Mouse (Mus musculus) kidney, postnatal 0 days (tissue): ENCODE measurements around the gene Nox4. TPM values are rescaled to one million over a fixed set of nuclear protein-coding genes. Genes with fewer than 3 reads are reported as not detected.
"Not testable (repeated sequence)": the region's sequence is repeated elsewhere in the genome, so short reads cannot be mapped to it uniquely, and the experiment has no call there.

ENCODE experiments used
- ATAC-seq: fragments of 200-750 bp; cut with Nextera tagmentation; replicated peaks from 2 replicates; pipeline ENCODE4 v1.8.0; 2017; ENCODE audit warnings: low read depth, moderate number of reproducible peaks, moderate TSS enrichment, moderate library complexity; ENCODE audit not compliant: low FRiP score
- DNase-seq: peaks from one replicate; pipeline ENCODE4 v3.0.0-alpha.2; 2016; ENCODE audit warnings: low spot score
- H3K27ac ChIP-seq: fragments of 300-500 bp; sonication (generic); 2 replicates; pipeline ENCODE4 v1.5.1; 2014; ENCODE audit warnings: mild to moderate bottlenecking
- H3K27me3 ChIP-seq: fragments of 300-500 bp; sonication (generic); 2 replicates; pipeline ENCODE4 v1.6.1; 2014; ENCODE audit warnings: low read length, mixed read lengths; ENCODE audit not compliant: insufficient read depth
- H3K36me3 ChIP-seq: fragments of 300-500 bp; sonication (generic); 2 replicates; pipeline ENCODE4 v1.6.1; 2014; ENCODE audit warnings: low read length, mixed read lengths; ENCODE audit not compliant: insufficient read depth
- H3K4me1 ChIP-seq: fragments of 300-500 bp; sonication (generic); replicated peaks from 2 replicates; pipeline ENCODE4 v1.6.1; 2014; ENCODE audit warnings: antibody characterized with exemption, low read length, mixed read lengths; ENCODE audit not compliant: insufficient read depth
- H3K4me2 ChIP-seq: fragments of 300-500 bp; sonication (generic); 2 replicates; pipeline ENCODE4 v1.6.1; 2014; ENCODE audit warnings: mild to moderate bottlenecking, low read length, moderate library complexity, mixed read lengths
- H3K4me3 ChIP-seq: fragments of 300-500 bp; sonication (generic); replicated peaks from 2 replicates; pipeline ENCODE4 v1.5.1; 2014; ENCODE audit warnings: low read depth, low read length
- H3K9ac ChIP-seq: fragments of 300-500 bp; sonication (generic); 2 replicates; pipeline ENCODE4 v1.6.1; 2014; ENCODE audit warnings: low read depth, low read length
- H3K9me3 ChIP-seq: fragments of 300-500 bp; sonication (generic); replicated peaks from 2 replicates; pipeline ENCODE4 v1.6.1; 2016; ENCODE audit warnings: low read length, inconsistent platforms, mixed read lengths
- CTCF ChIP-seq: IDR thresholded peaks from 2 replicates; pipeline ENCODE4 v1.5.1; 2016; ENCODE audit warnings: antibody characterized with exemption, low read depth, mild to moderate bottlenecking, moderate library complexity
- WGBS: fragments of 180-500 bp; shearing (Covaris S2); extraction: QIAGEN DNeasy Blood & Tissue Kit; methylation state at CpG from one replicate; pipeline ENCODE4 v1.1.7; 2014; 5-methylcytosine and 5-hydroxymethylcytosine counted together
- polyA plus RNA-seq: library from polyadenylated mRNA; unstranded; fragments of >200 nt; fragmentation: Nextera tagmentation; extraction: Ambion mirVana; gene quantifications from 2 replicates; pipeline ENCODE4 v1.2.1, GENCODE M21; 2015

Nox4 gene
- polyA plus RNA-seq, 1 experiment from 2014 or later = 9.8 TPM

GRCm38 (mm10) chr7:87411373-87411772, 165.5 kb downstream of the Nox4 start:
- H3K9me3 ChIP-seq, H3K4me1 ChIP-seq, H3K4me2 ChIP-seq, H3K36me3 ChIP-seq, H3K27ac ChIP-seq, H3K27me3 ChIP-seq, H3K4me3 ChIP-seq, H3K9ac ChIP-seq, ATAC-seq: not testable (repeated sequence)
- WGBS = 5% methylated on average over 4 of the region's 4 CpGs
- DNase-seq = peak; percentile 11
- peak; percentile 81 for TF ChIP-seq CTCF

- no peak for ATAC-seq
- Histone ChIP-seq H3K4me2 (no peak overlapping the region), H3K4me1 (no peaks in the 10 kb centered on the region), H3K27ac (no peak overlapping the region), H3K9me3 (no peaks in the 10 kb centered on the region), H3K9ac (no peak overlapping the region), H3K36me3 (no peaks in the 10 kb centered on the region), H3K27me3 (no peaks in the 10 kb centered on the region), H3K4me3 (no peak overlapping the region)
- TF ChIP-seq CTCF = no peak
- DNase-seq = no peak
- 58% methylated on average over 1 of the region's 1 CpGs for WGBS
Measured at GRCm38 (mm10) chr7:87413271-87413670, 167.4 kb downstream of the Nox4 start.

Other genes with a start within 250 kb of the Nox4 start
- gene Vmn2r79, start 250.0 kb upstream of the Nox4 start, polyA plus RNA-seq = not detected in 2 replicates
- gene Tyr, start 247.4 kb downstream of the Nox4 start, polyA plus RNA-seq = not detected in 2 replicates